Mouse (Mus musculus) CD4-positive, CD25-positive, alpha-beta regulatory T cell, adult 4 months (primary cell): ENCODE data around the gene Esr2. TPM values are rescaled to one million over a fixed set of nuclear protein-coding genes. Genes with fewer than 3 reads are reported as not detected.
A peak's percentile ranks its signal among the peaks of the same experiment; 100 is the strongest.
"Not testable (repeated sequence)": the region's sequence is repeated elsewhere in the genome, so short reads cannot be mapped to it uniquely, and the experiment has no call there.

Experiments used
- ATAC-seq: one replicate; pipeline ENCODE4 v1.8.0; 2017
- polyA plus RNA-seq, 2 experiments: library from polyadenylated mRNA; unstranded; fragments of 100-300 nt; shearing (Covaris generic); gene quantifications; one replicate each; pipeline ENCODE4 v1.2.1; 2017

Gene Esr2
- polyA plus RNA-seq, 2 experiments from 2014 or later: not detected

DNA sequence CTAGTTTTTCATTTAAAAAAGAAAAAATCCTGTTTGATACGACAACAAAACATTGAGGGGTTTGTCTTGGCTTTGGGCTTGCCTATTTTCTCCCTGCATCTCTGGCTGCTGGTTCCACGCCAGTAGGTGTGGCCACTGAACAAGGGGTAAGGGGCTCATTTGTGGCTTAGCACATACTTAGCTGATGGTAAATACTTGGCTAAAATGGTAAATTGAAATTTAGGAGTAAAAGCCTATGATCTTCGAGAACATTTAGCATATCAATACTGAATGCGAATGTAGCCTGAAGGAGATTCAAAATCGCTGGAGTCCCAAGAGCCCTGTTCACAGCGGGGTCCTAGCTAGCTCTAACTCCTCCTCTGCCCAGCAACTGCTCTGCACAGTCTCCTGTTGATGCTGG, 40.4 kb downstream of the Esr2 start:
- ATAC-seq: no peak

DNA sequence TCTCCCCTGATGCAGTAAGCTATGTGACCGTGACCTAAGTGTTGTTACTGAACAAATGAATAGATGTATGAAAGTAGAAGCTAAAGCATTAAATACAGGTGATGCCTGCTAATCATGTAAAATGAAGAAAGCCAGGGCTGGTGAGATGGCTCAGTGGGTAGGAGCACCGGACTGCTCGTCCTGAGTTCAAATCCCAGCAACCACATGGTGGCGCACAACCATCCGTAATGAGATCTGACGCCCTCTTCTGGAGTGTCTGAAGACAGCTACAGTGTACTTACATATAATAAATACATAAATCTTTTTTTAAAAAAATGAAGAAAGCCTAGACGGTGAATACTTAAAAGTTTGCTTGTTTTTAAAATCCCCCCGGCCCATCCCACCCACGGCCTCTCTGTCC, 44.0 kb downstream of the Esr2 start:
- not testable (repeated sequence) for ATAC-seq

DNA sequence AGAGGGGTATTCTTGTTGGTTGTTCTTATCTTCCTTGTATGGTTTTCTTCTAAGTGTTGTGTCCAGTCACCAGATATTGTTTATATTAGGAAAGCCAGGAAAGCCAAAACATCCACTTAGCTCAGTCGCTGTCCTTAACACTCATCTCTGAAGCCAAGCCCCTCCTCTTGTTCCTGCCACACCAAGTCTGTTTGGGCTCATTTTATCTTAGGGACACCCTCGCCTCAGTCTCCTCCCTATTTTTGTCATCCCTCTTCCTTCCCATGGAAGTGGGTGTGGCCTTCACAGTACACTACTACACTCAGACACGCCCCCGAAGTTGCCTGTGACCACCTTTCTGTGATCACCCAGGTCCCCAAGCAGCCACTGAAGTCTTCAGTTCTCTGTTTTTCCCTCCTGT, 44.5 kb downstream of the Esr2 start:
- no peak for ATAC-seq

DNA sequence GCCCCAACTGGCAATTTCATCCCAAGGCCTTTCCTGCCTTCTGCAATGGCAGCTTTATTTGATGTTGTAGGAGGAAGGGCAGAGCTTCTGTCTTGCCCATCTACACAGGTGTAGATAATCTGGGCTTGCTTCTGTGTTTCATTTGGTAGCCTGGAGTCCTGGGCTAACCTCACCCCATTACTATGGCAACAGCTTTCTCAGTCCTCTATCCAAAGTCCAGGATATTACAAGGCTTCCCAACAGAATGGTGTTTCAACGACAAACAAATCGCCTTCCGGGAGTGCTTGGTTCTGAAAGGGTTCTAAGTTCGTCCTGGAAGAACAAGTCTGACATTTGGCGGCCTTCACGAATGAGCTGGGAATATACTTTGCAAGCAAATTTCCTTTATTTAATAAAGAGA, 46.2 kb downstream of the Esr2 start:
- no peak for ATAC-seq

DNA sequence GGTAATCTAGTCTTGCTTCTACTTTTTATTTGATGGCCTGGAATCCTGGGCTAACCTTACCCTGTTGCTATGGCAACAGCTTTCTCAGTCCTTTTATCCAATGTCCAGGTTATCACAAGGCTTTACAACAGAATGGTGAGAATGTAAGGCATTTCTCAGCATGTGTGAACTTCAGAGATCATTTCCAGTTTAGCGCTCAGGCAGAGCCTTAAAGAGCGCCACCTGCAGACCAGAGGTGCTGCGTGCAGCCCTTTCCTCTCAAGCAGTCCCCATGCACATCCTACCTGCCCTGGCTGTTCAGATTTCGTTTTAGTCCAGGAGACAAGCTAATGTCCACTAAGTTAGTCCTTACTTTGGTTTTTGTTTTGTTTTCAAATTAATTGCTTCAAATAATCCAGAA, 46.8 kb downstream of the Esr2 start:
- no peak for ATAC-seq

DNA sequence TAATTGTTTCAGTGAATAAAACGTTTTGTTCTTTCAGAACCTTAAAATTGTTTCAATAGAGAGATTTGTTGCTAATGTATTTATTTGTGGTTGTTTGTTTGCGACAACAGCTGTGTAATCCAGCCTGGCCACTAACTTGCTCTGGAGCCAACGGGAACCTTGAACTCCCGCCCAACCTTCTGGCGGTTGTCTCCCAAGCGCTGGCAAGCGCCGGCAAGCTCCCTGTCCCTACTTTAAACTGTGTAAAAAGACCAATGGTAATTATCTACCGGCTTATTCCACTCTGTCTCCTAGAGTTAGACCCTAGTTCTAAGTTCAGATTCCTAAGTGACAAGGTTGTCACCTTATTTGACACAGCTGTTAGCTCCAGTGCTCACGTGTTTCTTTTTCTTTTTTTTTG, 48.2 kb downstream of the Esr2 start:
- no peak for ATAC-seq

DNA sequence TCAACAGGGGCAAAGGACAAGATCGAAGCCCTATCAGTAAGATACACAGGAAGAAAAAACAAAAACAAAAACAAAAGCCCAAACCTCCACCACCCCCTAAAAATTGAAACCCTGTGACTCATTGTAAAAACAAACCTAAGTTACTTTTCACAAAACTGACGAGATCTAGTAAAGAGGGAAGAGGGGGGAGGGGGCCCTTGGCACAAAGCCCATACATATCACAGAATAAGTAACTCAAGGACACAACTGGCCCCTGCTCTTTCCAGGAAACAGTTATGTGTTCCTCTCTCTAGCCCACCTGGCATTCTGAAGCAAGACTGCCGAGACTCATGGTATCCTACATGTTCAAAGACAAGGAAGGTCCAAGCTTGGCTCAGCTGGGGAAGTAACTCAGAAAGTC, 48.8 kb downstream of the Esr2 start:
- no peak for ATAC-seq

DNA sequence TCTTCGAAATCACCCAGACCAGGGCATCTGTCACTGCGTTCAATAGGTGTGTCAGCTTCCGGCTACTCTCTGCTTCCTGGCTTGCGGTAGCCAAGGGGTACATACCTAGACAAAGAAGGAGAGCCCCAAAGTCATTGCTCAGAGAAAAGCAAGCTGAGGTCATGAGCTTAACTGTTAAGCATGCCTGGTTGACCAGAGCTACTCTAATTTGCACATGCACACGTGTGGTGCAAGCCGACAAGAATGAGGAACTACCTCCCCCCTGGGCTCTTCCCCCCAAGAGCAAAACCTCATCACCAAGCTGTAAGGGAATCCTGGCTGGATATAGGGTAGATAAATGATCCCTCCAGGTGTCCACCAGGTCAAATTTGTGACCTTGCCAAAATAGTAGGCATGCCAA, 53.8 kb downstream of the Esr2 start:
- ATAC-seq: no peak

DNA sequence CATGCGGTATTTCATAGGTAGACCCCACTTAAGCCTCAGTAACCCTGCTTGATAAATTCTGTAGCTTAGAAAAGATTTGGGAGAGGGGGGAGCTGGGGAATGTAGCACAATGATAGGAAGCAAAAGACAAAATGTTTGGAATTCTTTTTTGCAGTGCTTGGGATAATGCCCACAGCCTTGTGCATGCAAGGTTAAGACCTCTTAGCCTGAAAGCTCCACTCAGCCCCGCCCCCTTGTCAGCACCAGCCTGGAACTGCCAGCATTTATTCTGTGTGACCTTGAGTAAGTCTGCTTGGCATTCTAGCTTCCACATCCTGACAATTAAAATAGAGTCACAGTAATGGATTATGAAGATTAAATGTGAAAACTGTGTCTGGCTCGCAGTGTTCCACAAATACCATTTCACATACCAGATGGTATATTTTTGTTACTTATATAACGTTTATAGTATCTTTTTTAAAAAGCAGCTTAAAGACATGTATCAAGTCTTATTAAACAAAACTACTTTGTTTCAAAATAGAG, 59.4 kb downstream of the Esr2 start:
- ATAC-seq: no peak

DNA sequence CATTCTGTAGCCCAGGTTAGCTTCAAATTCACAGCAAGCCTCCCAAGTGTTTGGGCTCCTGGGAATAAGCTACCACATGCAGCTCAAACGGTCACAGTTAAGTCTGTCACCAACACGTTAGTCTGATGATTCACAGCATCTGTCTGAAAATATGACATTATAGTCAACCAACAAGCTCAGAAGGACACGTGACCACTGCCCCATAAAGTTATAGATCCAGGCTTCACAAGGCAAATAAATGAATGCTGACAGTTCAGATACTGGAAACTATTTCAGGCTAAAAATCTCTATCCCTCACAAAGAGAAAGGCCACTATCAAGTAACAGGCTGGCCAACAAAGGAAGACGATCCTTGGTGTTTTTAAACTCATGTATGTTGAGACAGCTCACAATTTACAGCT, 60.5 kb downstream of the Esr2 start:
- ATAC-seq: no peak

DNA sequence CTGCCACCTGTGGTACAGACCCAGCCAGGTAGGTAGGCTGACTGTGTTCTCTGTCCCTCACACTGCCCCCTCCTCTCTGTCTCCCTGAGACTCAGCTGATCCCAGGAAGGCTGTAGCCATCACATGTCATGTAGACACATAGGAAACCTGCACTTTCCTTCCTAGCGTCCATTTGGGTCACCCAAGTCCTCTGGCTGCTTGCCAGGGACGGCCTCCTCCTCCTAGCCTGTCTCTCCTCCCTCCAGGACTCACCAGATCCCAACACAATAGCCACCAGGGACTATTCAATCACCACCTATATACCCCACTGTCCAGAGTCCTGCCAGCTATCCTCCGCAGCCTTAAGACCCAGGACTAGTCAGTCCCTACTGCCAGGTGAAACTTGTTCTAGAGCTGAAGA, 66.0 kb downstream of the Esr2 start:
- ATAC-seq: no peak

DNA sequence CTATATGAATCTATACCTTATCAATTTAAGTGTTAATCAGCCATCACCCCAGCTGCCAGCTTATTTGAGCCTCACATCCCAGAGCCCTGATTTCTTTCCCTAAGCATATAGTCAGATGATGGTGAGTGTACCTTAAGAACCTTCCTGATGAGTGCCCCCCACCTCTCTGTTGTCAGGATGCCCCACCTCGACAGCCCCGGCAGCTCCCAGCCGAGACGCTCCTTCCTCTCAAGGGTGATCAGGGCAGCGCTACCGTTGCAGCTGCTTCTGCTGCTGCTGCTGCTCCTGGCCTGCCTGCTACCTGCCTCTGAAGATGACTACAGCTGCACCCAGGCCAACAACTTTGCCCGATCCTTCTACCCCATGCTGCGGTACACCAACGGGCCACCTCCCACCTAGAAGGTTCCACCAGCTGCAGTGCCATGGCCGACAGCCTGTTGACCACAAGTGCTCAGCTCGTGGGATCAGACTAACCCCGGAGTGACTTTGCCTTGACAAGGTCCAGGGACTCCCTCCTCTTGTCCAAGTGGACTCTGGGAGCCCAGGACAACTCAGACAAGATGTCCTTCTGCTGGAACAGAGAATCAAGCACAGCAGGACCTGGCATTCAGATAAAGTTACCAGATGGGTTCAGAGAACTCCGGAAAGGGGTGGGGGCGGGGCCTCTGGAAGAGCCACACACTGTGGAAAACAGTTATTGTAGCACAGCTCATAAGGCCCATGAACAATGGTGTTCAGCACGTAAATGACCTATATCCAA, 67.2 kb downstream of the Esr2 start:
- no peak for ATAC-seq

DNA sequence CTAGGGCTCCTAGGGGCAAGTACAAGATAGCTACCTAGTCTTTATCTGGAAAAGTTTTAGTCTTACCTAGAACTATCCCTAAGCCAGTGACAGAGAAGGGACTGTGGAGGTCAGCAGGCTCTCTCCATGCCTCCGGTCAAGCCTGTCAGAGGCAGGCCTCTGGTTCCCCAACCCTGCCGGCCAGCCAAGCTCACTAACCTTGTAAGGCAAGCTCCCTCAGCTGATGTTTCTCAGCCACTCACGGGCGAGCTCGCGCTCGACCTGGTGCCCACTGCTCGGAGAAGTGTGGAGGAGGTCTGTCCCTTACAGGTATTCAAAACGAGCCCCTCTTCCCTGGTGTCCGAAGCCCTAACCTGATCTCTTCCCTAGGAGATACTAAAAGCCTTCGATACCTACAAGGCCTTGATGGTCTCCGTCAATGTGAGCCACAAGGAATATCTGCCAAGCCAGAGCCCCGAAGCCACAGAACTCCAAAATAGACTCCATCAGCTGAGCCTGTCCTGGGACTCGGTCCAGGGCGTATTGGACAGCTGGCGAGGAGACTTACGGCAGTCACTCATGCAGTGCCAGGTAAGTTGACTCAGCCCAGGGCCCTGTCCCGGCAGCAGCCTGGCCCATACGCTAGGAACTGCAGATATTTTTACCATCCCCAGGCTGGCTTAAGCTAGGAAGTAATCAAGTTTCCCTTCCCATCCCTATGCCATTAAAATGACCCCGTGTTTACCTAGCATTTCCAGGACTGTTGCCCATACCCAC, 72.3 kb downstream of the Esr2 start:
- ATAC-seq: no peak

DNA sequence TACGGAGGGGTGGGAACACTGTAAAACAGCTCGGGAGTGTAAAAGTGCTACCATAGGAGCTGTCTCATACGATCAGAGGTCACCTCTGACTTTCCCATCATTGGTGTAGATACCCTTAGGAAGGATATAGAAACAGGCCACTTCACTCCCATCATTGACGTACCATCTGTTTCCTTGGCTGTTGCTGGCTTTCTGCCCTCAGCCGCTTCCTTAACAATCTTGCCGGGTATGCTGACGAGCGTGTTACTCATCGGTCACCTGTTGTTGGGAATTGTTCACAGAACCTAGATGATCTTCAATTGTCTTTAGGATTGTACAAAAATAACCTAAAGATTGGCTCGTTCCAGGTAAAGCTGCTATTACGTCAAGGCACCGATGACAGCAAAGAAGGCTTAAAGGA, 74.4 kb downstream of the Esr2 start:
- ATAC-seq: no peak

DNA sequence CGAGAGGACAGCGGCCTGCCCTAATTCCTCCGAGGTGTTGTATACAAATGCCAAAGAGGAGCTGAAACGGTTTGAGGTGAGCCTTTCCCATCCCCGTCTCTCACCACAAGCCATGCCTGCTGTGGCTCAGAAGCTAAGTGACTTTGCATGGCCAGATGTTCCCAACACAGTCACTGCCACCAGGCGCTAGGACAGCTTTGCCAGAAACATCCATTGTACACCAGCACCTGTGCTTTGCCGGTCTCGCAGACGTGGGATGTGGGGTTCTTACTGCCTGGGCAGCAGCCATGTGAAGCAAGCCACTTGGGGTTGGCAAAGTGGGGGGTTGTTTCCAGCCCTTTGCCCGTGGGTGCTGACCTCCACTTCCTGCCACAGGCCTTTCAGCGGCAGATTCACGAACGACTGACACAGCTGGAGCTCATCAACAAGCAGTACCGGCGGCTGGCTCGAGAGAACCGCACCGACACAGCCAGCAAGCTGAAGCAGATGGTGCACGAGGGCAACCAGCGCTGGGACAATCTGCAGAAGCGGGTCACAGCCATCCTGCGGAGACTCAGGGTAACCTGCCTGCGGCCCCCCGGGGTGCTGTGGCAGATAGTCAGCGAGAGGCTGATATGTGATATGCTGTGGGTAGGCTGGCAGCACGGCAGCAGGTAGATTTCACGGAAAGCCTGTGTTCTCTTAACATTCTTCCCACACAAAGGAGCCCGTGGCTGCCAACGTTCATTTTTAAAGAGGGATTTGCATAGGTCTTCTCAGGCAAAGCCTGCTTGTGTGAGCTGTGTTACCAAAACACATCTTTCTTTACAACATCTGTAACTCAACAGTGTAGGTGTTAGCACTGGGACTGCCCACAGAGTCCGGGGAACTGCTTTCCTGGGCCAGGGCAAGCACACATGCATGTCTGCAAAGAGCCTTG, 81.7 kb downstream of the Esr2 start:
- peak; percentile 56 for ATAC-seq

DNA sequence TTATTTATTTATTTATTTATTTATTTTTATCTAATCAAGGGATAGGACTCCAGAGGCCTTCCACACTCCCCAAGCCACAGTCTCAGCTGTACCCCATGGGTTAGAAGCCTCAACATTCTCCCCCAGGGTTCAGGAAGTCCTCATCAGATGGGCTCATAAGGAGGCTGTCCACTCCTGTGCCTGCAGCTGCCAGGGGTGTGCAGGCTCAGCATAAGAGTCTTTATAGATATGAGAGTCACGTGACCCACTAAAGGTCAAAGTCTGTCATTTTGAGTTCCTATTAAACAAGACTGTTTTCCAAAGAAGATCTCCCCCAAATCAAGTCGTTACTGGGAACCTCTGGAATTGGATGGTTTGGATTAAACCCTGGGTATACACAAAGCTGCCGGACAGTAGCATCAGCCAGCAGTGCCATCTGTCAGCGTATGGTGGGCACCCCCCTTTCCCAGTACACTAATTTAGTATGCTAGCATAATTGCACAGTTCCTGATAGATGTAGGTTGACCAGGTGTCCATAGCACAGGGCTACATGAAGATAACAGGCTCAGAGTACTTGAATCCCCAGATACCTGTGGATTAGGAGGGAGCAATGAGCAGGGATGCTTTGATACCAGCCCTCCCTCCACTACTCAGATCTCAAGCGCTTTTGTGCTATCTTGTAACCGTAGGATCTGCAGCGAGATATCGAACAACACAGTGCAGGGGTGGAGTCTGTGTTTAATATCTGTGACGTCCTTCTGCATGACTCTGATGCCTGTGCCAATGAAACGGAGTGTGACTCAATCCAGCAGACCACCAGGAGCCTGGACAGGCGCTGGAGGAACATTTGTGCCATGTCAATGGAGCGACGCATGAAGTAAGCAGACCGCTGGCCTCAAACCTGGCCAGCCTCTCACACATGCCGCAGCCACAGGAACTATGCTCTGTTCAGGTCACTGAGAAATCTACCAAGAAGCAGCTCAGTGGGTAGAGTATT, 83.2 kb downstream of the Esr2 start:
- ATAC-seq: no peak

DNA sequence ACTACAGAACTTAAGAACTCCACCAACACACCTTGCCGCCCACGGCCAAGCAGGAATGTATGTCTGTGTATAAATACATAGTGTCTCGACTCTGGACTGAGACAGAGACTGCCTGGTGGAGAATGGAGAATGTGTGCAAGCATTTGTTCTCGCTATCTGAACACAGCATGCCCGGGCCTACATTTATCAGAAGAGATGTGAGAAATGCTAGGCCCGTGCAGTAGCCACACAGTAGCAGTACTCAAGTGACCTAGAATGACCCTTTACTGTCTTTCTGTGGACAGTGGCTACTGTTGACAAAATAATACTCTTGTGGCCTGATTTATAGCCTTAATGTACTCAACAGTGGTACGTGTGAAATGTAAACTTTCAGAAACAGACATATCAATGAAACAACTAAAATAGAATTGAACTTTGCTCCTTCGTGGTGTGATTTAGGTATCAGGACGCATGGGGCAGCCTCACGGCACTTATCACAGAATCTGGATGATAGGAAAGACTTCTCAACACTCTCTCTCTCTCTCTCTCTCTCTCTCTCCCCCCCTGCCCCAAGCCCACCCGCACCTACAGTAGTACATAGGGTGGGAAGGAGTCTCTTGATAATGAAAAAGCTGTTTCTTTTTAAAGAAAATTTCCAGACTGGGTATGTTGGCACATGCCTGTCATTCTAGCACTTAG, 84.1 kb downstream of the Esr2 start:
- no peak for ATAC-seq

DNA sequence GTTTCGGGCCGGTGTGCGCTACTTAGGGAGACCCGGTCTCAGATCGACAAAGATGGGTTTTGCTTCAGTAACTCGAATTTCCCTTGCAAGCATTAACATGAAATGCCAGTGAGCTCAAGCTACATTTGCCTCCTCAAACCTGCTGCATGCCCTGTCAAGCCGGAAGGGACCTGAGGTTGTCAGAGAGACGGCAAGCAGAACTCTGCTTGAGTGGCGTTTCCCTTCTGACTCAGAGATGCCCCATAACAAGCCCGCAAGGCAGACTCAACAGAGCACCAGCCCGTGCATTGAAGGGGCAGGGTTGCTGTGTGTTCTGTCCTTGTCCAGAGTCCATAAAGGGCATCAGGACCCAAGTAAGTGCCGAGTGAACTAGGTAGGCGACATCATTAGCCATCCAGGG, 90.0 kb downstream of the Esr2 start:
- peak; percentile 86 for ATAC-seq

DNA sequence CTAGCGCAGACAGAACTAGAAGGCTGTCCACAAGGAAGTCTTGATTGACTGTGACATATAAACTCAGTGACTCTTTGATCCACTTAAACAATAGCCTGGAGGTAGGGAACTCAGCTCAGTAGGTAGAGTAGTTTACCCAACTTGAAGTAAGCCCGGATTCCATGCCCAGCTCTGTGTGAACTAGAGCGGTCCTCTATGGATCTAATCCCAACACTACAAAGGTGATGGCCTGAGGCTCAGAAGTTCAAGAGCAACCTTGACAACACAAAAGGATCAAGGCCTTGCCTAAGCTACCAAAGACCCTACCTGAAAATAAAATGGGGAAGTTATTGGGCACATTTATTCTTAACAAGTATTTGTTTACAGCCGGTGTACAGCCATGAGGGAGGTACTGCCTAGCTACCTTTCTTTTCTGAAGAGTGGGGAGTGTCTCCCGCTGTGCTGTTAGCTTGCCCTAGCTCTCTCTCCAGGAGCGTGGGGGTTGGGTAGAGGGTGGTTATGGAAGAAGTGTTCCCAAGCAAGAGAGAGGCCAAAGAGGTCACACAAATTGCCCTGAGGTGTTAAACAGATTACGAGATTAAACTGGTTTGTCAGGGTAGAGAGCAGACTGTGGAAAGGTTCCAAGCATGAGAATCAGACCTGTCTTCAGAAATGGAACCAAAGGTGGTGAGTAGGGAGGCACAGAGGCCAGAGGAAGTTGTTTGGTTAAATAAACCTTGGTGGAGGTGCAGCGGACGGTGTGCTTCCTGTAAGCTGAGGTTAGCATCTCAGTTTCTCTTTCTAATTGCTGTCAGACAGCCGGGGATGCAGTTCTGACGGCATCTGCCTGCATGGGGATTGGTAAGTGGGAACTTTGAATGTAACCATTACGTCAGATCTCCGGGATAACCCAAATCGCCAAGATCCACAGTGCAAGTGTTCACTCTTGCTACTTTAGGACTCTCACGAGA, 90.8 kb downstream of the Esr2 start:
- ATAC-seq: peak; percentile 88

DNA sequence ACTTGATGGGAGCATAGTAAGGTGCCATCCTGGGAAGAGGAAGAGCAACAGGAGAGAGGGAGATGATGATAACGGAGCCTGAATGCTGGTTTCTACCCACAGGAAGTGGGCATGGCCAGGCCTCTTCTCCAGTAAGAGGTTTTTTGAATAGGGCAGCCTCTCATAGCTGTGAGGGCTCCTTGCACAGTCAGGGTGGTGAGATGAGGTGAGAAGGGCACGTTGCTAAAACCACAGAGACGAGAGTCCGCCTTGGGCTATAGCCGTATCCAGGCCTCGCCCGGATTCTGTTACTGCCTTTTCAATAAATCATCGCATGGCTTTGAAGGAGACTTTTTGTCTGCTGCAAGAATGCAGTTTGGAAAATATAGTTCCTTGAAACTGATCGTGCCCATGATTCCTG, 92.0 kb downstream of the Esr2 start:
- no peak for ATAC-seq
